Mouse (Mus musculus): ENCODE data around the gene Med12l.

DNA sequence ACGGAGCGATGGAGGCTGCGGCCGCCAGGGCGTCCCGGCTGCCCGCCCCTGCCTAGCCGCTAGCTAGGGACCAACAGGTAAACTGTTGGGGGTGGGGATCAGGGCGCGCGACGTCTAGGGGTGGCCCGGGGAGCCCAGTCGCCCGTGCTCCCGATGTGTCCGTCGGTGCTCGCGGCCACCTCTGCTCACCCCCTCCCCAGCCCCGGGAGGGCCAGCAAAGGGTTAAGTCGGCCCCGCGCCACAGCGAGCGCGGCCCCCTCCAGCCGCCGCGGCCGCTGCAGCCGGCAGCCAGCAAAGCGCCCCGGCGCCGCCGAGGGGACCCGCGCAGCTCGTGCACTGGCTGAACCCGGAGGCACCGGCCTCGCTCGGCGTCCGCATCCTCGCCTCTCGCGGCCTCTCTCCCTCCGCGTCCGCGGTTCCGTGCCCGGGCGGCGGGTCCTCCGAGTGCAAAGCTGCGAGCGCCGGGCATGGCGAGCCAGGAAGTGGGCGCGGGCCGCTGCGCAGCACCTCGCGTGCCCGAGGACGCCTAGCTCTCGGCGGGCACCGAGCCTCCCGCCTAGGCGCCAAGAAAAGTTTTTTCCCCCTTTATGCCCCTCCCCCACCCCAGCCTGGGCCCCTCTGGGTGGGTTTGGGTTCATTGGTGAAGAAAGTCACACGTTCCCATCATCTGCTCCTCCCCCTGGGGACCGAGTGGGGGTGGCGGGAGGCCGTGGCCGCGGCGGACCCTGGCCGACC, 538 bp downstream of the Med12l start:
- no peak for TF ChIP-seq GATA1 (IDR thresholded peaks at IDR 0.05; ENCODE audit: borderline replicate concordance, low read length)
- TF ChIP-seq FLI1 (IDR thresholded peaks at IDR 0.05; ENCODE audit: low read length) = no peak
